Mouse (Mus musculus) activated CD4-positive, CD25-positive, alpha-beta regulatory T cell (primary cell): ENCODE results near the gene Spaca4. TPM values are rescaled to one million over a fixed set of nuclear protein-coding genes. Genes with fewer than 3 reads are reported as not detected.

Experiments
- polyA plus RNA-seq, 2 experiments: library from polyadenylated mRNA; unstranded; fragments of 100-300 nt; shearing (Covaris generic); gene quantifications; one replicate each; pipeline ENCODE4 v1.2.1; 2017

The Spaca4 gene
- polyA plus RNA-seq: not detected

GRCm38 (mm10) chr7:45725713-45726112, at the start of gene Spaca4:
Gene Spaca4 (minus strand): TSS chr7:45725813.

GRCm38 (mm10) chr7:45720413-45721233, 5.0 kb downstream of the Spaca4 start, which contains the start of gene Fam83e:
Gene Fam83e (plus strand): TSS chr7:45721212.

GRCm38 (mm10) chr7:45717918-45718297, 7.7 kb downstream of the Spaca4 start, which contains the start of gene Sphk2:
Gene Sphk2 (minus strand): TSS chr7:45718002.

GRCm38 (mm10) chr7:45715090-45715708, 10.4 kb downstream of the Spaca4 start, which contains the start of gene Rpl18:
Gene Rpl18 (plus strand): TSS chr7:45715457.

GRCm38 (mm10) chr7:45704730-45705442, 20.7 kb downstream of the Spaca4 start, which contains the start of gene Dbp:
Gene Dbp (plus strand): TSS chr7:45705088.

GRCm38 (mm10) chr7:45699523-45700141, 26.0 kb downstream of the Spaca4 start, which contains the start of gene Car11:
Gene Car11 (plus strand): TSS chr7:45699843.

GRCm38 (mm10) chr7:45693921-45694591, 31.6 kb downstream of the Spaca4 start, which contains the start of gene Sec1:
Gene Sec1 (minus strand): TSS chr7:45694402.

GRCm38 (mm10) chr7:45683396-45684050, 42.1 kb downstream of the Spaca4 start, which contains the start of gene Ntn5:
Gene Ntn5 (plus strand): TSS chr7:45684022.

Other genes starting within 250 kb of the Spaca4 start
- gene Tulp2, start 243.9 kb downstream of the Spaca4 start, polyA plus RNA-seq: under 1 TPM; 0.45 to 0.88 TPM
- under 1 TPM in 1 of 2 experiments, not detected in 1; 0.21 TPM for gene Gm45808, start 239.0 kb downstream of the Spaca4 start, polyA plus RNA-seq
- 1 to 10 TPM in 1 of 2 experiments, under 1 TPM in 1; 0.27 to 1.1 TPM for gene Dhdh, start 237.0 kb downstream of the Spaca4 start, polyA plus RNA-seq
- 100 to 1,000 TPM; 193 to 285 TPM for gene Nucb1, start 215.4 kb downstream of the Spaca4 start, polyA plus RNA-seq
- gene Ppp1r15a, start 199.5 kb downstream of the Spaca4 start, polyA plus RNA-seq: 10 to 100 TPM; 30.0 to 40.4 TPM
- gene Plekha4, start 199.5 kb downstream of the Spaca4 start, polyA plus RNA-seq: under 1 TPM in 1 of 2 experiments, not detected in 1; 0.49 TPM
- gene Hsd17b14, start 170.9 kb downstream of the Spaca4 start, polyA plus RNA-seq: under 1 TPM; 0.85 to 0.86 TPM
- gene Bcat2, start 155.7 kb downstream of the Spaca4 start, polyA plus RNA-seq: 10 to 100 TPM; 61.0 to 61.5 TPM
- gene Fgf21, start 110.3 kb downstream of the Spaca4 start, polyA plus RNA-seq: not detected
- gene Fut1, start 108.5 kb downstream of the Spaca4 start, polyA plus RNA-seq: under 1 TPM in 1 of 2 experiments, not detected in 1; 0.11 TPM
- gene Izumo1, start 104.0 kb downstream of the Spaca4 start, polyA plus RNA-seq: under 1 TPM; 0.48 to 0.64 TPM
- 1 to 10 TPM; 1.2 to 1.4 TPM for gene Rasip1, start 98.3 kb downstream of the Spaca4 start, polyA plus RNA-seq
- 1 to 10 TPM in 1 of 2 experiments, under 1 TPM in 1; 0.16 to 1.8 TPM for gene Mamstr, start 85.8 kb downstream of the Spaca4 start, polyA plus RNA-seq
- gene Fut2, start 59.4 kb downstream of the Spaca4 start, polyA plus RNA-seq: under 1 TPM; 0.05 to 0.23 TPM
- gene Ntn5, start 41.8 kb downstream of the Spaca4 start, polyA plus RNA-seq: under 1 TPM in 1 of 2 experiments, not detected in 1; 0.30 TPM
- gene Sec1, start 31.4 kb downstream of the Spaca4 start, polyA plus RNA-seq: under 1 TPM; 0.11 to 0.87 TPM
- 1 to 10 TPM; 1.4 to 2.6 TPM for gene Car11, start 26.0 kb downstream of the Spaca4 start, polyA plus RNA-seq
- 10 to 100 TPM; 30.7 to 43.2 TPM for gene Dbp, start 20.7 kb downstream of the Spaca4 start, polyA plus RNA-seq
- 1,000 to 10,000 TPM; 1,404 to 2,078 TPM for gene Rpl18, start 10.4 kb downstream of the Spaca4 start, polyA plus RNA-seq
- 10 to 100 TPM; 21.2 to 24.8 TPM for gene Sphk2, start 7.8 kb downstream of the Spaca4 start, polyA plus RNA-seq
- gene Fam83e, start 4.6 kb downstream of the Spaca4 start, polyA plus RNA-seq: under 1 TPM in 1 of 2 experiments, not detected in 1; 0.09 TPM
- gene Lmtk3, start 57.9 kb upstream of the Spaca4 start, polyA plus RNA-seq: under 1 TPM; 0.05 to 0.18 TPM
- gene Sult2b1, start 58.9 kb upstream of the Spaca4 start, polyA plus RNA-seq: 1 to 10 TPM; 1.7 to 4.0 TPM
- gene Cyth2, start 88.8 kb upstream of the Spaca4 start, polyA plus RNA-seq: 10 to 100 TPM; 71.9 to 73.3 TPM
- gene Kcnj14, start 99.0 kb upstream of the Spaca4 start, polyA plus RNA-seq: under 1 TPM; 0.06 to 0.12 TPM
- gene Grwd1, start 105.1 kb upstream of the Spaca4 start, polyA plus RNA-seq: 10 to 100 TPM; 21.4 to 26.5 TPM
- gene Kdelr1, start 147.0 kb upstream of the Spaca4 start, polyA plus RNA-seq: 100 to 1,000 TPM in 1 of 2 experiments, 10 to 100 TPM in 1; 84.9 to 108 TPM
- 1 to 10 TPM in 1 of 2 experiments, under 1 TPM in 1; 0.94 to 1.1 TPM for gene Grin2d, start 152.6 kb upstream of the Spaca4 start, polyA plus RNA-seq
- 1 to 10 TPM in 1 of 2 experiments, not detected in 1; 2.1 TPM for gene Syngr4, start 170.9 kb upstream of the Spaca4 start, polyA plus RNA-seq
- gene Tmem143, start 171.1 kb upstream of the Spaca4 start, polyA plus RNA-seq: 1 to 10 TPM; 7.2 to 9.5 TPM
- gene Emp3, start 195.6 kb upstream of the Spaca4 start, polyA plus RNA-seq: 100 to 1,000 TPM; 711 to 728 TPM
- 1 to 10 TPM; 1.4 to 2.1 TPM for gene Ccdc114, start 198.3 kb upstream of the Spaca4 start, polyA plus RNA-seq